Mouse (Mus musculus) limb, embryonic 11.5 days (tissue): Measurements from ENCODE around the gene Gm34653. TPM values are rescaled to one million over a fixed set of nuclear protein-coding genes. Genes with fewer than 3 reads are reported as not detected.
"Not testable (repeated sequence)": the region's sequence is repeated elsewhere in the genome, so short reads cannot be mapped to it uniquely, and the experiment has no call there.

ENCODE experiments used
- ATAC-seq: fragments of 200-750 bp; cut with Nextera tagmentation; 2 replicates; pipeline ENCODE4 v1.8.0; 2017; ENCODE audit warnings: low read depth; ENCODE audit not compliant: insufficient number of reproducible peaks, low FRiP score, low TSS enrichment
- DNase-seq: peaks from one replicate; pipeline ENCODE4 v3.0.0-alpha.2; 2015; ENCODE audit warnings: low spot score
- H3K27ac ChIP-seq: fragments of 300-500 bp; sonication (generic); replicated peaks from 2 replicates; pipeline ENCODE4 v1.5.1; 2014; ENCODE audit warnings: low read depth, mild to moderate bottlenecking, low read length
- H3K27me3 ChIP-seq: fragments of 300-500 bp; sonication (generic); 2 replicates; pipeline ENCODE4 v1.6.1; 2014; ENCODE audit warnings: mild to moderate bottlenecking, low read length, mixed read lengths; ENCODE audit not compliant: control insufficient read depth, insufficient read depth
- H3K36me3 ChIP-seq: fragments of 300-500 bp; sonication (generic); 2 replicates; pipeline ENCODE4 v1.6.1; 2014; ENCODE audit warnings: mild to moderate bottlenecking, low read length, moderate library complexity, mixed read lengths; ENCODE audit not compliant: control insufficient read depth, insufficient read depth
- H3K4me1 ChIP-seq: fragments of 300-500 bp; sonication (generic); 2 replicates; pipeline ENCODE4 v1.6.1; 2014; ENCODE audit warnings: low read length, mixed read lengths; ENCODE audit not compliant: control insufficient read depth, insufficient read depth
- H3K4me2 ChIP-seq: fragments of 300-500 bp; sonication (generic); 2 replicates; pipeline ENCODE4 v1.6.1; 2014; ENCODE audit warnings: low read depth, mild to moderate bottlenecking, moderate library complexity; ENCODE audit not compliant: severe bottlenecking
- H3K4me3 ChIP-seq: fragments of 300-500 bp; sonication (generic); 2 replicates; pipeline ENCODE4 v1.5.1; 2014; ENCODE audit warnings: low read depth, low read length
- H3K9ac ChIP-seq: fragments of 300-500 bp; sonication (generic); 2 replicates; pipeline ENCODE4 v1.6.1; 2014; ENCODE audit warnings: mild to moderate bottlenecking, low read length
- H3K9me3 ChIP-seq: fragments of 300-500 bp; sonication (generic); 2 replicates; pipeline ENCODE4 v1.6.1; 2016; ENCODE audit warnings: low read length; ENCODE audit not compliant: control insufficient read depth
- WGBS: fragments of 180-500 bp; shearing (Covaris S2); extraction: QIAGEN DNeasy Blood & Tissue Kit; methylation state at CpG from one replicate; pipeline ENCODE4 v1.1.7; 2014; 5-methylcytosine and 5-hydroxymethylcytosine counted together
- polyA plus RNA-seq: library from polyadenylated mRNA; unstranded; fragments of >200 nt; fragmentation: Nextera tagmentation; extraction: Ambion mirVana; gene quantifications from 2 replicates; pipeline ENCODE4 v1.2.1, GENCODE M21; 2014

Gm34653 gene
- polyA plus RNA-seq, 1 experiment from 2014 or later: not detected

DNA sequence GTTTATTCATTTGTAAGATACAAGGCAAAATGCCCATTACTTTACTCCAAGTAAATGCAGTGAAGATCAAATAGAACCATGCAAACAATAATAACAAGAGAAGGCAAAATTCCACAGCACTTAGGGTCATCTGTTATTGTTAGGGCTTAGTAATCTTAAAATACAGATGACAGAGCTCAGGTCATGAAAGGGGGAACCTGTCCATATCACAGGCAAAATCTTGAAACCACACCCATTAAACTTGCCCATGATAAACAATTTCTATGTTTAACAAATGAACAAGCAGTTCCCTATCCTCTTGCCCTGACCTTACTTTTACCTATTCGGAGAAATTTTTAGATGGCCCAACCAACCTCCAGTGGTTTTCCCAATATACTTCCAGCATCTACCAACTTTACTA lies 23.2 kb upstream of the Gm34653 start:
- no peak overlapping the region for H3K9ac ChIP-seq
- H3K27ac ChIP-seq: no peak overlapping the region
- H3K4me3 ChIP-seq: no peak overlapping the region
- DNase-seq (no peak), ATAC-seq (no peak)
- H3K9me3 ChIP-seq: no peaks in the 10 kb centered on the region
- no peak overlapping the region for H3K4me2 ChIP-seq
- peaks cover 5% of the 10 kb centered on the region; the same call in 1 of the 2 replicates for H3K36me3 ChIP-seq
- WGBS: 95% methylated on average over 1 of the region's 1 CpGs
- no peaks in the 10 kb centered on the region for H3K27me3 ChIP-seq
- no peaks in the 10 kb centered on the region for H3K4me1 ChIP-seq

DNA sequence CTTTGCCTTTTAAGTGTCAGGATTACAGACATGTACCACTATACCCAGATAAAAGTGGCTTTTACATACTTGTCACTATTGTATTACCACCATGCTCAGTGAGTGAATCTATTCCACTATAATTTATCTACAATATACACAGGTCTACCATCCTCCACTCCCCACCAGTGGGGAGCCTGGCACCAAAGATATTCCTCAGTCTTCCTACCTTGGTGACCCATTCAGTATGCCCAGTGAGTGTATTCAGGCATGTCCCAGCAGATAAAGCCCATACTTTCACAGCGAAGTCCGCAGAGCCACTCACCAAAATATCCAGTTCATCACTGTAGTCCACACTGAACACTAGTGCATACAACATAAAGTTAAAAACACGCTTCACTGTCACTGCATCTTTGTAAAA lies 22.0 kb upstream of the Gm34653 start:
- no peak overlapping the region for H3K4me3 ChIP-seq
- no peak overlapping the region for H3K4me2 ChIP-seq
- peaks cover 4% of the 10 kb centered on the region for H3K36me3 ChIP-seq
- no peaks in the 10 kb centered on the region for H3K27me3 ChIP-seq
- 91% methylated on average over 3 of the region's 3 CpGs for WGBS
- no peak overlapping the region for H3K9ac ChIP-seq
- no peak overlapping the region for H3K27ac ChIP-seq
- no peak for DNase-seq
- no peak for ATAC-seq
- H3K4me1 ChIP-seq: no peaks in the 10 kb centered on the region
- no peaks in the 10 kb centered on the region for H3K9me3 ChIP-seq

DNA sequence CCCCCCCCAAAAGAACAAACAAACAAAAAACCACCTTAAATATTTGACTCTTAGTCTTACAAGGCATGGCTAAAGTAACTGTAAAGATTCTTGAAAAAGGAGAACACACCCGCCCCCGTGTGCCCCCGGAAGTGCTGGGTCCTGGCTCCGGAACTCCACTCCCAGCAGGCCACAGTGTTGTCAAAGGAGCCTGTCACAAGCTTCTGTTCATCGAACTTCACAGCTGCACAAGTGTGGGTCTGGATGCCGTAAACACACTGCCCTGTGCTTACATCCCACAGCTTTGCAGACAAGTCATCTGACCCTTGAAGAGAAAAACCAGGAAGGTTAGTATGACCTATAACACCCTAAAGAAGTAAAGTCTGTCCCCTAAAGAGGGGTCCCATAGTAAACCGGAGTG lies 20.1 kb upstream of the Gm34653 start:
- H3K4me2 ChIP-seq: no peak overlapping the region
- H3K4me3 ChIP-seq: no peak overlapping the region
- H3K27ac ChIP-seq: no peak overlapping the region
- no peaks in the 10 kb centered on the region for H3K9me3 ChIP-seq
- no peaks in the 10 kb centered on the region for H3K4me1 ChIP-seq
- 81% methylated on average over 7 of the region's 7 CpGs for WGBS
- no peak overlapping the region for H3K9ac ChIP-seq
- DNase-seq (no peak), ATAC-seq (no peak)
- H3K36me3 ChIP-seq: peaks cover 8% of the 10 kb centered on the region
- H3K27me3 ChIP-seq: no peaks in the 10 kb centered on the region

DNA sequence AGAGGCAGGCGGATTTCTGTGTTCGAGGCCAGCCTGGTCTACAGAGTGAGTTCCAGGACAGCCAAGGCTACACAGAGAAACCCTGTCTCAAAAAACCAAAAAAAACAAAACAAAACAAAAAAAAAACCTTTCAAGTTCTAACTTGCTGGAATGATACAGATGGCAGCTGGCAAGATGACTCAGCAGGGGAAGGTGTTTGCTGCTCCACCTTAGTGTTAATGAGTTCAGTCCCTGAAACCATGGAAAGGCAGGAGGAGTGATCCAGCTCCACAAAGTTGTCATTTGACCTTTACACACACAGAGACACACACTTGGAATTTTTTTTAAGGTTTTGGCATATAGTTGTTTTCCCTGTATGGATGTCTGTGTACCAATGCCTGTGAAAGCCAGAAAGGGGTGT lies 16.9 kb upstream of the Gm34653 start:
- WGBS: 94% methylated on average over 2 of the region's 2 CpGs
- not testable (repeated sequence) for H3K4me3 ChIP-seq
- H3K36me3 ChIP-seq: peaks cover 11% of the 10 kb centered on the region

DNA sequence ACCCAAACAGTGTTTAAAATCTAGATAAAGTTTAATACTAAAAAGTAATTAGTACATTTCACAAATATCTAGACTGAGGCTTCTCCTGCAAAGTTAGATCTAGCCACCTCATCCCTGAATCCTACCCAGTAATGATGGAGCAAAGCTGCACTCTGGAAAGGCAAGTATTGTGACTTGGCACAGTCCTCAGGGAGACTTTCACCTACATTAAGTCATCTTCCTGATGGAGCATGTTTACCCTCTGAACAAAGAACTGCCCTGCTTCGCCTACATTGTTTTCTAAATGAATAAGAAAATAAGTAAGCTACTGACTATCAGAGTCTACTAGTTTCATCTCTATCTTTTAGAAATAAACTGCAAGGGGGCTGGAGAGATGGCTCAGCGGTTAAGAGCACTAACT lies 14.3 kb upstream of the Gm34653 start:
- no peak for DNase-seq
- peaks cover 11% of the 10 kb centered on the region for H3K36me3 ChIP-seq
- H3K4me3 ChIP-seq: no peak overlapping the region
- no peaks in the 10 kb centered on the region for H3K9me3 ChIP-seq
- no peaks in the 10 kb centered on the region for H3K4me1 ChIP-seq
- H3K4me2 ChIP-seq: no peak overlapping the region
- no peak overlapping the region for H3K9ac ChIP-seq
- no peak for ATAC-seq
- 97% methylated on average over 2 of the region's 2 CpGs for WGBS
- no peaks in the 10 kb centered on the region for H3K27me3 ChIP-seq
- H3K27ac ChIP-seq: no peak overlapping the region

More for the DNA sequence above, 16.9 kb upstream of the Gm34653 start:
- not testable (repeated sequence) for ATAC-seq, H3K27ac ChIP-seq, DNase-seq, H3K27me3 ChIP-seq, H3K4me1 ChIP-seq, H3K4me2 ChIP-seq, H3K9ac ChIP-seq, H3K9me3 ChIP-seq

DNA sequence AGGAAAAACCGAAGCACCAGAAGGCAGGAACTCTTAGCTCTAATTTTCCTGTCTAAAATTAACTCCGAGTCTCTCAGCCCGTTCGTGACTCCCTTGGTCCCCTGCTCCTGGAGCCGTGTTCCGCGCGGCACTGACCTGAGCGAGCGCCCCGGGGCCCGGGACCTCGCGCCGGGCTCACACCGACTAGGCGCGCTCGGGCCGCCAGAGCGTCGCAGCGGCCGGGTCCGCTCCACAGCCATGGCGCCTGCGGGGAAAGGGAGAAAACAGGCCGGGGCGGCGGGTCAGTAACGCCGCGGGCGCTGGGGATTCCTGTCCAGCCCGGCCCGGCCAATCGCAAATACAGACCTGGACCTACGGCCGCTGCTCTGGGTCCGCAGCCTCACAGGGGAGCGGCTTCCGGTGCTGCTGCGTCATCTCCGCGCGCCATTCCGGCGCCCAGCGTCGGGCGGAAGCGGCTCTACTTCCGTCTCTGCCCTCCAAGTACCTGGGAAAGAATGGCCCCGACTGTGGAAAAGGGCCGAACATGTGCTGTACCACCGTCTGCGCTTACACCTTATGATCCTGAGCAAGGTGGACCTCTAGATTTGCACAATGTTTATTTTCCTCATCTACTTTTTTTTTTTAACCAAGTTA lies 6.9 kb upstream of the Gm34653 start, which contains the start of gene Fbxw2:
Gene Fbxw2, minus strand, starts transcription at position 485 of the 633 bp plus-strand sequence.
- H3K4me3 ChIP-seq: peak within 1 kb of the TSS; percentile 70
- no peaks in the 10 kb centered on the region for H3K9me3 ChIP-seq
- H3K4me2 ChIP-seq: peak within 1 kb of the TSS; percentile 81
- H3K27ac ChIP-seq: peak within 1 kb of the TSS; percentile 49; the same call in 1 of the 2 replicates
- H3K9ac ChIP-seq: peak within 1 kb of the TSS; percentile 72
- H3K27me3 ChIP-seq: no peaks in the 10 kb centered on the region
- peak; percentile 95 for DNase-seq
- peak; percentile 96 for ATAC-seq
- no peaks in the 10 kb centered on the region; the same call in 1 of the 2 replicates for H3K36me3 ChIP-seq
- WGBS: under 1% methylated on average over 52 of the region's 57 CpGs
- peaks cover 4% of the 10 kb centered on the region; the same call in 1 of the 2 replicates for H3K4me1 ChIP-seq

DNA sequence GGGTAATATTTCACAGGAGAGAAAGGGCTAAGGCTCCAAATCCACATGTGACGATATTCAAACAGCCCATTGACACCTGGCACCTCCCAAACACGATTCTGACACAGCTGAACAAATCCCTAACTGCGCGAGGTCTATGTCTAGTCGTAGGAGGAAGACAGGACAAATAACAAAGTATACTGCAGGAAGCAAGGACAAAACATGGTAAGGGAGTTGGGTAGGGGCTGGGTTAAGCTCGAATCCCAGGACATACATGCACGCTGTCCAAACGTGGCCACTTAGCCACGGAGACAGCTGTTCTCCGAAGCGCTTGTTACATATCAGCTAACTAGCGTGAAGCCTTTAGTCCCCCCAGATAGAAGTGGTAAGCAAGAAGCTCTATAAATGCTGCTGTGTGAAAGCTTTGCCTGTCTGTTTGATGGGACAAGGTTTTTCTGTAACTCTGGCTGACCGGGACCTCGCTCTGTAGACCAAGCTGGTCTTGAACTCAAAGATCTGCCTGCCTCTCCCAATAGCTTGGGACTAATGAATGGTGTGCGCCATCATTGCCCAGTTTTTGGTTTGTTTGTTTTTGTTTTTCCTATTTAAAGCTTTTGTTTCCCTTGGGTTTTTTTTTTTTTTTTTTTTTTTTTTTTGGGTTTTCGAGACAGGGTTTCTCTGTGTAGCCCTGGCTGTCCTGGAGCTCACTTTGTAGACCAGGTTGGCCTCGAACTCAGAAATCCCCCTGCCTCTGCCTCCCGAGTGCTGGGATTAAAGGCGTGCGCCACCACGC lies 6.2 kb upstream of the Gm34653 start:
- H3K9ac ChIP-seq: peak overlapping the region; percentile 72
- DNase-seq (peak; percentile 38), ATAC-seq (no peak)
- H3K36me3 ChIP-seq: no peaks in the 10 kb centered on the region
- H3K4me2 ChIP-seq: peak overlapping the region; percentile 81
- no peaks in the 10 kb centered on the region for H3K9me3 ChIP-seq
- no peaks in the 10 kb centered on the region for H3K27me3 ChIP-seq
- H3K27ac ChIP-seq: no peak overlapping the region
- 35% methylated on average over 20 of the region's 21 CpGs for WGBS
- peak overlapping the region; percentile 70 for H3K4me3 ChIP-seq
- H3K4me1 ChIP-seq: peaks cover 4% of the 10 kb centered on the region; the same call in 1 of the 2 replicates

DNA sequence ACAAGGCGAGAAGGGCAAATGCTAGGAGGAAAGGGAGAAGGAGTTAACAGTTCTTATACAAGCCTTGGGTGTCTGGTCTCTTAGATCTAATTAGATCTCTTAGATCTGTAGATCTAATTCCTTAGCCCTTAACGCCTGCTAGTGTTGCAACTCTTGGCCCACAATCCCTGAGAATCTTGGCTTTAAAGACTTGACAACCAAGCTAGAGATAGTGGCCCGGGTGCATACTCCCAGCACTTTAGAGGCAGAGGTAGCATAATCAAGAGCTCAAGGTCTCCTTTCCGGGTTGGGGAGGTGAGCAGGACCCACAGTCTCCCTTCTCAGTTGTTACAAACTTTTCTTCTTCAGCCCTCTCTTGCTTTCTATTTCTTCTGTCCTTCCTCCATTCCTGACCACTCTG lies 5.2 kb upstream of the Gm34653 start:
- H3K27ac ChIP-seq: no peak overlapping the region
- no peaks in the 10 kb centered on the region for H3K9me3 ChIP-seq
- no peak overlapping the region for H3K4me3 ChIP-seq
- H3K36me3 ChIP-seq: no peaks in the 10 kb centered on the region
- no peaks in the 10 kb centered on the region for H3K27me3 ChIP-seq
- H3K9ac ChIP-seq: no peak overlapping the region
- DNase-seq (no peak), ATAC-seq (no peak)
- WGBS: 85% methylated on average over 4 of the region's 4 CpGs
- H3K4me1 ChIP-seq: peaks cover 4% of the 10 kb centered on the region; the same call in 1 of the 2 replicates
- H3K4me2 ChIP-seq: no peak overlapping the region
